Mouse (Mus musculus): ENCODE results near the gene Gja5.

The Gja5 gene

GRCm38 (mm10) chr3:96904393-96904792, at the start of gene Gja5:
Gene Gja5, plus strand, starts transcription at chr3:96904693.
- in situ Hi-C loops (cut with MboI): no loop called here

- in situ Hi-C loops (cut with MboI): no loop called here
These were observed 48.7 kb upstream of the Gja5 start for GRCm38 (mm10) chr3:96855833-96856232.

DNA sequence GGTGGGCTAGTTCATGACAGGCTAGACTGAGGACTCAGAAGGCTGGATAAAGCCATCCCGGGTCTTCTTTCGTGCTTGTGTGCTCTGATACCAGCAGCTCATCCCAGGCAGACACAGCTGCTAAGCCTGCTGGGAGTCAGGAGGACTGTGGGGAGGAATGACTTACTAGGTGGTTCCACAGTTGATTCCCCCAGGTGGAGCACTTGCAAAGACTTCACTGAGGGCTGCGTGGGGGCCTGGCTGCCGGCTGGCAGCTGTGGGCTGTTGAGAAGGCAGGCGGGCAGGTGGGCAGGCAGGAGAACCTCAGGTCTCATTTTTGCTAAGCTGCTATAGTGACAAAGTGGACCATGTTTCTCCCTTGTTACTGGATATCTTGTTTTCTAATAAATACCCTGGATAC, 44.0 kb upstream of the Gja5 start:
- in situ Hi-C loops (cut with MboI): no loop called here

DNA sequence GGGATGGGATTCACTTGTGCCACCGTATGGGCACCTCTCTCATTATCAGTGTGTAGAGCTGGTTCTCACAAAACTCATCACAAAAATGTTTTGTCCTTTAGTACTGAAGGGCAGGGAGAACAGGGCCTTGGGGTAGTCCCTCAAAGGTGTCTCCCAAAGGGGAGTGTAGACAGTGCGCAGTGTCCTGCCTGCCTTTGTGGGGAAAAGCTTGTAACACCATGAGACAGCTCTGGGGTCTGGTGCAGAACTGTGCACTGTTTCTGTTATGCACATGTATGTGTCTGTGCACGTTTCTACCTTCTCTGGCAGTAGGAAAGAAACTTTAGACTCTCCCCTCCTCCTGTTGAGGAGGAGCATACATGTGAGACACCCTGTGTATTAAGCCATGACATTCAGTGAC, 36.6 kb upstream of the Gja5 start:
- in situ Hi-C loops (cut with MboI): no loop called here

DNA sequence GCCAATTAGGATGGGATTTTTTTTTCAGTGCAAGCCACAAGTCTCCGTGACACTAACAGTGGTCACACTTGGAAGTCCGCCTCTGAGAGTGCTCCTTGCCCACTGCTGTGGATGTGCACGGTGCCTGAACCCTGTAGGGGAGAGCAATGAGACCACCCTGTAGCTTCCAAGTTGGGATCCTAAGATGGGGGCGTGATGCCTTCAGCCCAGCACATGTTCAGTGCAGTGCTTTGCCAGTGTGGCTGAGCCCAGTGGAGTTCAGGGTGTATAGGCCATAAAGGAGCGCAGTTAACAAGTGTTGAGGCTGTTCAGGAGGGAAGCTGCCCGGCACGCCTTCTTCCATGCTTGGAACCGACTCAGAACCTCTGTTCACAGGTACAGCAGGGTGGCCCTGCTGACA, 35.9 kb upstream of the Gja5 start:
- in situ Hi-C loops (cut with MboI): no loop called here

DNA sequence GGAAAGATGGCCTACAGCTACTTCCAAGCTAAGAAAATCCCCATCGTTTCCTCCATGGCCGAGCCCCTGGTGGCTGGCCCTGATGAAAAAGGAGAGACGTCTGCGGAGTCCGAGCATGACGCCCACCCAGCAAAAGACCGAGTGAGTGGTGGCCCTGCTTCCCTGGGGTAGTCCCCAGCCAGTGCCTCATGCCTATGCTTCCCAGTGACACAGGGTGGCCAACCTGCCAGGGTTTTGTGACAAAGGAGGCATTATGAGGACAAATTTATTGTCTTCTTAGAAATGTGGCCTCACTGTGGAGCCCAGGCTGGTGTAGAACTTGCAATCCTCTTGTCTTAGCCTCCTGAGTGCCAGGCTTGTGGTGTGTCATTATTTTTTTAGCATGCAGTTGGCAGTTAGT, 35.4 kb upstream of the Gja5 start:
- in situ Hi-C loops (cut with MboI): no loop called here

DNA sequence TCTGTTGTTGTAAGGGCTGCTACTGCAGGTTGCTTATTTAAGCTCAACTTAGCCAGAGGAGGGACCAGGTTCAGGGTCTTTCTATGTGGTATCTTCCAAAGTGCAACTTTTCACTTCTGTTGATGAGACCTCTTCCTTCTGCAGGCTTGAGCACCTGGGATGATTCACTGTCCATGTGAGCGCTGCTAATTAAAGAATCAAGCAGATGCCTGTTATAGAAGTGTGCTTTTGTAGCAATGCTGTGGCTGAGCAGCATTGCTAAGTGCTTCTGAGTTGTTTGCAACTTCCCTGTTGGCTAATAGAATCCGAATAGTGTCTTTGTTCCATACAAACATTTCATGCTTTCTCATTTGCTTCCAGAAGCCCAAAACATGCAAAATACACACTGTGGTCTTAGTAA, 34.2 kb upstream of the Gja5 start:
- in situ Hi-C loops (cut with MboI): no loop called here

GRCm38 (mm10) chr3:96871070-96871469, 33.4 kb upstream of the Gja5 start:
- in situ Hi-C loops (cut with MboI): no loop called here

DNA sequence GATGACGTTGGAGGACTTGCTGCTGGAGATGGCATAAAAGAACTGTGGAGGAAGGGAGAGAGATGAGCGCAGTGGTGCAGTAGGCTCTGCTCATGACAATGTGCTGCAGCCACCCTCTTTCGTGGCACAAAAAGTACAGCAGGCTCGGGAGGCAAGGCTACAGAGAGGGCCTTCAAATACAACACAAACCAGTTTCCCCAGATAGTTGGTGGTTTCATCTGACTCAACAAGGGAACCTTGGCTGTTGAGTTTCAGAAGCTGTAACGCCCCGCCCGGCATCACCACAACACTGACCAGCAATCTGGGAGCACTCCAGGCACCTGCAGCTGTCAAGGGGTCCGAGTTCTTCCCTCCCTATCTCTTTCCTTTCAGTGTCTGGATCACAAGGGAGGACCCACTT, 32.0 kb upstream of the Gja5 start:
- in situ Hi-C loops (cut with MboI): no loop called here

DNA sequence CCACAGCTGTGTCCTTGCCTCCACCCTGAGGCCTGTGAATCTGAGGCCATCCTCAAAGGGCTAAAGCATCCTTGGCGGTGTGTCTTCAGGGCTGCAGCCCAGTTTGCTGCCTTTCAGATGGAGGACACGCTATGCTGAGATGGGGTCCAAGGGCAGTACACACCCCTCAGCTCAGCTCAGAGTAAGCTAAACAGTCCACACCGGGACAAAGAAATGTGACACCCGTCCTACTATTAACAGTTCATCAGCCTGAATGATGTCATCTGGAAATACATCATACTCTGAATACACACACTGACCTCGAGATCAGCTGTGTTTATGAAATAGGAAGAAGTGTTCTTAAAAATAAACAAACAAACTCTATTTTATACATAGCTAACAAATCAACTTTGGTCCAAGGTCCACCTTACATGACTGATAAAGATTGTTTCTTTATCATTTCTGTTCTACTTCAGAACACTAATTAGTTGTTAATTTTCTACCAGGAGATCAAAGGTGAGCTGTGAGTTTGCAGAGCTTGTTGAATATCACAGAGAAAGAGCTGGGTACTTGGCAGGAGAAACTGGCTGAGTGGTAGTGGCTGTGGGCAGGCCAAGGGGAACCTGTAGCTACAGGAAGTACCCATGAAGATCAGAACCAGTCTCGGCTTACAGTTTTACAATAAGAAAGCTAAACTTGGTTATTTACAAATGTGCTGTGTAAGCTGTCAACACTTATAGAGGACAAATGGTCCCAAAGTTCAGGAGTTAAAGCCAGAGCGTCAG, 29.5 kb upstream of the Gja5 start:
- in situ Hi-C loops (cut with MboI): no loop called here

DNA sequence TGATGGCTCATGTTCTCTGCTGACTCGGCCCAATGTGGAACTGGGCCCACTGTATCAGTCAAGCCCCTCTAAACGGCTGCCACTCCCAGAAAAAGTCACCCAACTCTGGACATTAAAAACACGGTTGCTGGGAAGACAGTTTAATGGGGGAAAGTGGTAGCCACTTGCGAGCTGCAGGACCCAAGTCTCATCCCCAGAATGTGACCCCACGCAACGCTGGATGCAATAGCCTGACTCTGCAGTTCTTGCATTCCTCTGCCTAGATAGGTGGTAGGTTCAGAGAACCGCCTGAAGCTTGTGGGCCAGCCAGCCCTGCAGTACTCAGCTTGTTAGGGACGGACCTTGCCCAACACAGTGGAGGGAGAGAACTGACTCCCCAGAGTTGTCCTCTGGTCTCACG, 25.0 kb upstream of the Gja5 start:
- in situ Hi-C loops (cut with MboI): no loop called here

GRCm38 (mm10) chr3:96880385-96880784, 24.1 kb upstream of the Gja5 start:
- in situ Hi-C loops (cut with MboI): no loop called here

DNA sequence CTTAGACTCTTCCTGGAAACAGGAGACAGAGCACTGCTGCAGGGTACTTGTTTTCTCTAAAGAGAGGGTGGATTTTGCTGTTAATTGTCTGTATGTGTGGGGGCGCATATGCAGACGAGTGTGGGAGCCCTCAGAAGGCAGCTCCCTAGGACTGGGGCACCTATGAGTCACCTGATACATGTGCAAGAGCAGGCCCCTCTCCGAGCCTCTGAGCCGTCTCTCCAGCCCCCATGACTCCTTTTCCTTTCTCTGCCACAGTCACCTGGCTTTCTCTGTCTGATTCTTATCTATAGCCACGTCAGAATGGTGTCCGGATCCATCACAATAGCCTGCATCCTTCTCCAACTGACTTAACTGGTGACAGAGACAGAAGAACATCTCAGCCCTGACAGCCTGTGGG, 22.9 kb upstream of the Gja5 start:
- in situ Hi-C loops (cut with MboI): no loop called here

- in situ Hi-C loops (cut with MboI): no loop called here
These were observed 22.2 kb upstream of the Gja5 start for GRCm38 (mm10) chr3:96882061-96882849.

GRCm38 (mm10) chr3:96883690-96884089, 20.8 kb upstream of the Gja5 start:
- in situ Hi-C loops (cut with MboI): no loop called here

GRCm38 (mm10) chr3:96902336-96902999, 2.0 kb upstream of the Gja5 start:
- in situ Hi-C loops (cut with MboI): no loop called here

DNA sequence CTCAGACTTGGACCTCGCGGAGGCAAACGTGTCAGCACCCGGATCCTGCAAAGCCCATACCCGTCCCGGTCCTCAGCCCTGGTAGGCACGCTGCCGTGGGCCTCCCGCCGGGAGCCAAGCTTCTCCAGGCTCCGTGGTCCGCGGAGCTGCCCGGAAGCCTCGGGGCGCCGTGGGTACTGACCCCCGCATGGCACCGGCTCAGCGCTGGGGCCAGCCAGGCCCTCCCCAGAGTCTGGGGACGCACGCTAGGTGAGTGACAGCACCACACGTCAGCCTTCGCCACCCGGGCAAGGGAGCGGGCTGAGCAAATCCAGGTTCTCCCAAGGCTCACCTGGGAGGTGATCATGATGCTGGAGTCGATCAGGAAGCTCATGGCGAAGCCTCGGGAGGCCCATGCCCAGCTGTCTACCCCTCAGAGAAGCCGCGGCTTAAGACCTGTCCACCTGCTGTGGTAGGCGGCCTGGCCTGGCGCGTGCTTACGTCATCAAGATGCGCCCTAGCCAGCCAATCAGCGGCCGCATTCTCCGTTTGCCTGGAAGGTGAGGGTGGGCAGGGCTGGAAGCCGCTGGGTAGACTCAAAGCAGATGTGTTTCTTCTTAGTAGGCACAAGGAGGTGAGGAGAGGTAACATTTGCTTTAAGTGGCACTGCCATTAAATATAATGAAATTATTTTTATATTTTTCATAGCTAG, 503 bp downstream of the Gja5 start, which contains the start of gene Gpr89:
Gene Gpr89 (minus strand): TSS at position 496 of the 691 bp plus-strand sequence.
- in situ Hi-C loops (cut with MboI): no loop called here

DNA sequence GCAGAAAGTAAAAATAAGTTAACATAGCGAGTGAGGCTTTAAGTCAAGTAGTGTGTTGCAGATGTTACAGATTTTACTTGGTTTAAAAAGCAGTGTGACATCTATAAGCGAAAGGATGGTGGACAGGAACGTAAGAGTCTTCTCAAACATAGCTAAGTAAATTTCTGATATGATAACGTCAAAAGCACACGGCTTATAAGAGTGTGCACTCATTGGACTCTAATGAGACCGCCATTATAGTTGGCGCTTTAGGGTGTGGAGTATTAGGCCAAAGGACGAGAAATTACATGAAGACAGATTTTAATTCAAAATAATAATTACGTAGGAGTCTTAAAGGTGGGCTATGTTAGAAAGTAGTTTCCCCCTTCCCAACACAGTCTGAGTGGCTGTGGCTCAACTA, 1.1 kb downstream of the Gja5 start:
- in situ Hi-C loops (cut with MboI): no loop called here

DNA sequence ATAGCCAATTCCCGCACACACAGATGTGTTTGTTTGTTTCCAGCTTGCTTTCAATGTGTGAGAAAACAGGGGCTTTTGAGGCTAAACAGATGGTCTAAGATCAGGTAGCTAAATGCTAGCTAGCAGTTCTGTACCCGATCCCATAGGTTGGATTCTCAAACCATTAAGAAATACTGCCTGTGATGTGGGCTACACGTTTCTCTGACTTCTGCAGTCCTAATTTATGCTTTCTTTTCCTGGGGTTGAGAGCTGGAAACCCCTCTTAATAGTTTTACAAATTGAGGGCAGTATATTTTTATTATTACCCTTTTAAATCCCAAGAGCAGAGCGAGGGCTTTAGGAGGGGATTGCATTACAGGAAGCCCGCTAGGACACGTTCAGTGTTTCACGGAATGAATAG, 16.5 kb downstream of the Gja5 start:
- in situ Hi-C loops (cut with MboI): no loop called here

DNA sequence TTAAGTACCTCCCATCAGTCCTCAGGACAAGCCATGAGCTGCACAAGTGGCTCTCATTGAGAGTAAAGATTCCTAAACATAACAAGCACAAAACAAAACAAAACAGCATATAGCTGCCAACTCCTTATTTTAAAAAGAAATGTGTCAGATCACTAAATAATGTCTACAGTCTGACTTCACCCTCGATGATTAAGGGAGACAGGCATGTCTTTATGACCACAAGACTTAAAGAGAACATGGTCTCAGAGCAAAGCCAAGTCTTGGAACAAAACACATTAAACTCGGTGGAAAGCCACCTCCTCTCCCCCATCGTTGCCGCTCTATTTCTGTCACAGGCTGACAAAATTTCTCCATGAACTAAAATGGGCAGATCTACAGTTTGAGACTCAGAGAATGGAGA, 20.1 kb downstream of the Gja5 start:
- in situ Hi-C loops (cut with MboI): loop anchor here (25.0 kb wide), 1 partner anchor 413 kb away; no protein-coding TSS in a partner anchor

- in situ Hi-C loops (cut with MboI): loop anchor here (25.0 kb wide), 1 partner anchor 411 kb away; no protein-coding TSS in a partner anchor
These were observed 21.4 kb downstream of the Gja5 start, which contains the start of gene Gja8 for GRCm38 (mm10) chr3:96925920-96926319. Gene Gja8, minus strand, starts transcription at chr3:96926020.

- in situ Hi-C loops (cut with MboI): loop anchor here (25.0 kb wide), 1 partner anchor 406 kb away; no protein-coding TSS in a partner anchor
These were observed 26.8 kb downstream of the Gja5 start for GRCm38 (mm10) chr3:96931261-96931681.
